In genomic region chr13:35453222-35453914, GRCm38 (mm10) we compare ENCODE assay signal across 15 mouse cellular contexts.
DNase-seq lines count a peak whose midpoint lies in the region; ATAC-seq and TF ChIP-seq lines count a peak whose summit lies in the region.
"Had no signal": no experiment of that assay in that cellular context is flagged by ENCODE, and none has a peak within 500 bp of the region (broad histone marks: within the 10 kb centered on the region; RNA-seq: fewer than 3 reads in every experiment).

No protein-coding gene starts in this region.

- intact Hi-C loops in left cerebral cortex, postnatal 4 days (cut with DNase I): loop anchor here (10.0 kb wide), 1 partner anchor 251 kb away; no protein-coding TSS in a partner anchor

- no peak overlapping the region for H3K27ac ChIP-seq in forebrain, postnatal 0 days (ENCODE audit: low read depth, low read length)
- no peak overlapping the region for H3K27ac ChIP-seq in forebrain, embryonic 10.5 days
- 0 out of 2 replicates have a peak overlapping the region, but pooled peaks have one; percentile 13 for H3K27ac ChIP-seq in neural tube, embryonic 13.5 days (replicated peaks)
- no peak overlapping the region for H3K27ac ChIP-seq in neural tube, embryonic 15.5 days (replicated peaks)
- H3K27ac ChIP-seq in heart, embryonic 13.5 days (replicated peaks): peak overlapping the region; percentile 66
- H3K27ac ChIP-seq: kidney, postnatal 0 days; limb, embryonic 13.5 days had no signal

- H3K4me1 ChIP-seq in forebrain, postnatal 0 days (ENCODE audit: insufficient read depth): no peaks in the 10 kb centered on the region
- H3K4me1 ChIP-seq in forebrain, embryonic 10.5 days: peaks cover 8% of the 10 kb centered on the region
- 0 out of 2 replicates have a peak, but pooled peaks cover 4% of the 10 kb centered on the region for H3K4me1 ChIP-seq in neural tube, embryonic 13.5 days (replicated peaks)
- H3K4me1 ChIP-seq in neural tube, embryonic 15.5 days: no peaks in the 10 kb centered on the region
- peaks cover 18% of the 10 kb centered on the region for H3K4me1 ChIP-seq in heart, embryonic 13.5 days

- peak; percentile 13 for DNase-seq in forebrain, postnatal 0 days
- DNase-seq in forebrain, embryonic 10.5 days (ENCODE audit: extremely low spot score, low spot score): no peak
- no peak for DNase-seq in frontal cortex, postnatal 14 days (ENCODE audit: low spot score in 2 of 2)
- DNase-seq in left cerebral cortex, postnatal 4 days: no peak
- DNase-seq: cerebellum, adult 11 months; layer of hippocampus, postnatal 36 days; lung, adult 18-20 months; right cerebral cortex, postnatal 4 days; thymus, postnatal 25 days had no signal

- H3K4me2 ChIP-seq in forebrain, postnatal 0 days (ENCODE audit: low read depth): no peak overlapping the region
- H3K4me2 ChIP-seq in neural tube, embryonic 13.5 days: no peak overlapping the region
- no peak overlapping the region for H3K4me2 ChIP-seq in neural tube, embryonic 15.5 days
- H3K4me2 ChIP-seq in heart, embryonic 13.5 days: no peak overlapping the region
- H3K4me2 ChIP-seq: limb, embryonic 13.5 days had no signal

- H3K4me3 ChIP-seq in forebrain, postnatal 0 days (ENCODE audit: low read depth, low read length): no peak overlapping the region
- no peak overlapping the region for H3K4me3 ChIP-seq in forebrain, embryonic 10.5 days
- no peak overlapping the region for H3K4me3 ChIP-seq in neural tube, embryonic 13.5 days
- H3K4me3 ChIP-seq in neural tube, embryonic 15.5 days (replicated peaks): no peak overlapping the region
- no peak overlapping the region for H3K4me3 ChIP-seq in heart, embryonic 13.5 days
- H3K4me3 ChIP-seq: limb, embryonic 13.5 days had no signal

- 68% methylated on average over 2 of the region's 2 CpGs for WGBS in forebrain, postnatal 0 days
- 63% methylated on average over 2 of the region's 2 CpGs for WGBS in forebrain, embryonic 10.5 days
- 78% methylated on average over 2 of the region's 2 CpGs for WGBS in neural tube, embryonic 13.5 days
- WGBS in neural tube, embryonic 15.5 days: 76% methylated on average over 2 of the region's 2 CpGs
- 49% methylated on average over 2 of the region's 2 CpGs for WGBS in heart, embryonic 13.5 days

- no peak for TF ChIP-seq CTCF in forebrain, postnatal 0 days (IDR thresholded peaks at IDR 0.05; ENCODE audit: low read depth)

- no peaks in the 10 kb centered on the region for H3K27me3 ChIP-seq in forebrain, postnatal 0 days (ENCODE audit: insufficient read depth, low read length)
- no peaks in the 10 kb centered on the region for H3K27me3 ChIP-seq in forebrain, embryonic 10.5 days (ENCODE audit: poor library complexity, severe bottlenecking)
- no peaks in the 10 kb centered on the region for H3K27me3 ChIP-seq in neural tube, embryonic 13.5 days
- no peaks in the 10 kb centered on the region for H3K27me3 ChIP-seq in neural tube, embryonic 15.5 days (replicated peaks)
- no peaks in the 10 kb centered on the region for H3K27me3 ChIP-seq in heart, embryonic 13.5 days (replicated peaks)
- H3K27me3 ChIP-seq: limb, embryonic 13.5 days had no signal

- no peaks in the 10 kb centered on the region for H3K36me3 ChIP-seq in forebrain, postnatal 0 days (ENCODE audit: insufficient read depth)
- no peaks in the 10 kb centered on the region for H3K36me3 ChIP-seq in forebrain, embryonic 10.5 days (replicated peaks)
- no peaks in the 10 kb centered on the region for H3K36me3 ChIP-seq in neural tube, embryonic 13.5 days
- no peaks in the 10 kb centered on the region for H3K36me3 ChIP-seq in neural tube, embryonic 15.5 days
- no peaks in the 10 kb centered on the region for H3K36me3 ChIP-seq in heart, embryonic 13.5 days
- H3K36me3 ChIP-seq: limb, embryonic 13.5 days had no signal

- H3K9ac ChIP-seq in forebrain, postnatal 0 days: no peak overlapping the region
- no peak overlapping the region for H3K9ac ChIP-seq in neural tube, embryonic 13.5 days
- H3K9ac ChIP-seq in neural tube, embryonic 15.5 days (replicated peaks): no peak overlapping the region
- no peak overlapping the region for H3K9ac ChIP-seq in heart, embryonic 13.5 days
- H3K9ac ChIP-seq: limb, embryonic 13.5 days had no signal

- peak; percentile 47 for ATAC-seq in forebrain, postnatal 0 days
- ATAC-seq in neural tube, embryonic 13.5 days (ENCODE audit: low read depth): no peak
- no peak for ATAC-seq in neural tube, embryonic 15.5 days (ENCODE audit: low FRiP score)
- no peak for ATAC-seq in heart, embryonic 13.5 days (ENCODE audit: extremely low read depth, insufficient number of reproducible peaks, low FRiP score, low TSS enrichment)
- peak; percentile 45; the same call in 1 of the 2 replicates for ATAC-seq in megakaryocyte, adult 5-6 weeks (ENCODE audit: poor library complexity, severe bottlenecking)

- no peaks in the 10 kb centered on the region for H3K9me3 ChIP-seq in forebrain, postnatal 0 days (ENCODE audit: low read length)
- H3K9me3 ChIP-seq in forebrain, embryonic 10.5 days: no peaks in the 10 kb centered on the region
- H3K9me3 ChIP-seq in neural tube, embryonic 13.5 days: no peaks in the 10 kb centered on the region
- no peaks in the 10 kb centered on the region for H3K9me3 ChIP-seq in neural tube, embryonic 15.5 days (replicated peaks)
- H3K9me3 ChIP-seq in heart, embryonic 13.5 days: no peaks in the 10 kb centered on the region
- H3K9me3 ChIP-seq: limb, embryonic 13.5 days had no signal

Comparison
In these comparisons a context has a peak if more than half of its experiments do, and no peak if none do; other contexts are left out.
1. H3K27ac ChIP-seq: peak in neural tube, embryonic 13.5 days (single experiment) and heart, embryonic 13.5 days (single experiment); none in forebrain, postnatal 0 days (single experiment), forebrain, embryonic 10.5 days (single experiment) and neural tube, embryonic 15.5 days (single experiment).
2. ATAC-seq: peak in forebrain, postnatal 0 days (single experiment) and megakaryocyte, adult 5-6 weeks (single experiment); none in neural tube, embryonic 13.5 days (single experiment), neural tube, embryonic 15.5 days (single experiment) and heart, embryonic 13.5 days (single experiment).